Mouse (Mus musculus): ENCODE results near the gene Rab7. TPM values are rescaled to one million over a fixed set of nuclear protein-coding genes. Genes with fewer than 3 reads are reported as not detected.
"Not testable (repeated sequence)": the region's sequence is repeated elsewhere in the genome, so short reads cannot be mapped to it uniquely, and the experiment has no call there.

The Rab7 gene
- polyA plus RNA-seq, 1 experiment from 2014 or later, result 1,341 TPM

- H3K27ac ChIP-seq; H3K36me3 ChIP-seq (ENCODE audit: inconsistent target); H3K4me3 ChIP-seq (ENCODE audit: inconsistent target); H3K79me2 ChIP-seq (ENCODE audit: inconsistent target): not testable (repeated sequence)
- WGBS (ENCODE audit: missing documents), result 97% methylated on average over 4 of the region's 4 CpGs
These were observed 82.6 kb downstream of the Rab7 start for GRCm38 (mm10) chr6:87962457-87962856.

Other genes with a start within 250 kb of the Rab7 start
- 25.3 to 51.3 TPM (median 35.5 TPM) in 3 replicates for gene Rab43, start 233.1 kb downstream of the Rab7 start, polyA plus RNA-seq (2018)
- gene Gm45140, start 209.5 kb downstream of the Rab7 start, polyA plus RNA-seq (2018), result 2.6 to 20.2 TPM (median 3.1 TPM) in 3 replicates
- 23.0 to 55.1 TPM (median 40.1 TPM) in 3 replicates for gene Isy1, start 206.5 kb downstream of the Rab7 start, polyA plus RNA-seq (2018)
- 127 to 335 TPM (median 146 TPM) in 3 replicates for gene Cnbp, start 194.2 kb downstream of the Rab7 start, polyA plus RNA-seq (2018)
- gene Copg1, start 157.5 kb downstream of the Rab7 start, polyA plus RNA-seq (2018), result 36.1 to 45.7 TPM (median 37.8 TPM) in 3 replicates
- gene Hmces, start 131.3 kb downstream of the Rab7 start, polyA plus RNA-seq (2018), result 7.1 to 9.6 TPM (median 7.4 TPM) in 3 replicates
- gene H1fx, start 63.6 kb downstream of the Rab7 start, polyA plus RNA-seq (2018), result 0.20 to 0.32 TPM in 2 of 3 replicates, not detected in the other
- gene Rpn1, start 39.2 kb upstream of the Rab7 start, polyA plus RNA-seq (2018), result 109 to 177 TPM (median 163 TPM) in 3 replicates
- gene Gata2, start 148.6 kb upstream of the Rab7 start, polyA plus RNA-seq (2018), result 0.34 to 0.56 TPM in 2 of 3 replicates, not detected in the other
- gene Dnajb8, start 177.0 kb upstream of the Rab7 start, polyA plus RNA-seq (2018), result not detected in 3 replicates

All from macrophage (primary cell).